Mouse (Mus musculus): ENCODE results near the gene Ctbp2. TPM values are rescaled to one million over a fixed set of nuclear protein-coding genes. Genes with fewer than 3 reads are reported as not detected.

Ctbp2 gene
- total and polyA plus RNA-seq, 3 experiments: 55.8 to 132 (median 84.5) TPM

- Histone ChIP-seq H3K36me3 (replicated peaks) (peaks cover 24% of the 10 kb centered on the region), H3K4me3 (ENCODE audit: low read depth, low read length) (no peak overlapping the region), H3K4me1 (ENCODE audit: insufficient read depth, low read depth, low read length) (no peaks in the 10 kb centered on the region), H3K9me3 (replicated peaks) (no peaks in the 10 kb centered on the region), H3K27me3 (ENCODE audit: insufficient read depth, low read length) (no peaks in the 10 kb centered on the region)
- DNase-seq (ENCODE audit: low spot score) (no peak), ATAC-seq (ENCODE audit: extremely low read depth, insufficient number of reproducible peaks, low FRiP score, poor library complexity, severe bottlenecking) (no peak)
- no peak for TF ChIP-seq POLR2AphosphoS5 (IDR thresholded peaks at IDR 0.05; ENCODE audit: insufficient replicate concordance, low read depth, low read length)
- TF ChIP-seq GATA2 (IDR thresholded peaks at IDR 0.05; ENCODE audit: borderline replicate concordance, low read depth, low read length): no peak
- TF ChIP-seq CTCF (IDR thresholded peaks at IDR 0.05; ENCODE audit: low read depth, low read length): no peak
- TF ChIP-seq TAL1 (conservative IDR thresholded peaks at IDR 0.05; ENCODE audit: low read depth, low read length): no peak
- TF ChIP-seq GATA1 (IDR thresholded peaks at IDR 0.05; ENCODE audit: borderline replicate concordance, low read length): no peak
Observed at GRCm38 (mm10) chr7:132965707-132966106, 158.4 kb downstream of the Ctbp2 start.

GRCm38 (mm10) chr7:132964395-132964794, 159.8 kb downstream of the Ctbp2 start:
- H3K9me3 ChIP-seq (replicated peaks): no peaks in the 10 kb centered on the region
- no peaks in the 10 kb centered on the region for H3K27me3 ChIP-seq (ENCODE audit: insufficient read depth, low read length)
- TF ChIP-seq CTCF (IDR thresholded peaks at IDR 0.05; ENCODE audit: low read depth, low read length) (no peak), TAL1 (conservative IDR thresholded peaks at IDR 0.05; ENCODE audit: low read depth, low read length) (no peak), GATA2 (IDR thresholded peaks at IDR 0.05; ENCODE audit: borderline replicate concordance, low read depth, low read length) (no peak), POLR2AphosphoS5 (IDR thresholded peaks at IDR 0.05; ENCODE audit: insufficient replicate concordance, low read depth, low read length) (no peak), GATA1 (IDR thresholded peaks at IDR 0.05; ENCODE audit: borderline replicate concordance, low read length) (no peak)
- no peaks in the 10 kb centered on the region for H3K4me1 ChIP-seq (ENCODE audit: insufficient read depth, low read depth, low read length)
- no peak overlapping the region for H3K4me3 ChIP-seq (ENCODE audit: low read depth, low read length)
- DNase-seq (ENCODE audit: low spot score) (no peak), ATAC-seq (ENCODE audit: extremely low read depth, insufficient number of reproducible peaks, low FRiP score, poor library complexity, severe bottlenecking) (no peak)
- peaks cover 21% of the 10 kb centered on the region for H3K36me3 ChIP-seq (replicated peaks)

- no peaks in the 10 kb centered on the region for H3K9me3 ChIP-seq (replicated peaks)
- H3K4me3 ChIP-seq (ENCODE audit: low read depth, low read length): no peak overlapping the region
- ATAC-seq (ENCODE audit: extremely low read depth, insufficient number of reproducible peaks, low FRiP score, poor library complexity, severe bottlenecking): no peak
- H3K4me1 ChIP-seq (ENCODE audit: insufficient read depth, low read depth, low read length): no peaks in the 10 kb centered on the region
- no peaks in the 10 kb centered on the region for H3K27me3 ChIP-seq (ENCODE audit: insufficient read depth, low read length)
- peaks cover 12% of the 10 kb centered on the region for H3K36me3 ChIP-seq (replicated peaks)
- DNase-seq (ENCODE audit: low spot score): no peak
- no peak for TF ChIP-seq POLR2AphosphoS5 (IDR thresholded peaks at IDR 0.05; ENCODE audit: insufficient replicate concordance, low read depth, low read length)
- no peak for TF ChIP-seq GATA2 (IDR thresholded peaks at IDR 0.05; ENCODE audit: borderline replicate concordance, low read depth, low read length)
- TF ChIP-seq TAL1 (conservative IDR thresholded peaks at IDR 0.05; ENCODE audit: low read depth, low read length): no peak
- TF ChIP-seq CTCF (IDR thresholded peaks at IDR 0.05; ENCODE audit: low read depth, low read length): no peak
- no peak for TF ChIP-seq GATA1 (IDR thresholded peaks at IDR 0.05; ENCODE audit: borderline replicate concordance, low read length)
Observed at GRCm38 (mm10) chr7:132950613-132951012, 173.5 kb downstream of the Ctbp2 start.

GRCm38 (mm10) chr7:132949968-132950367, 174.2 kb downstream of the Ctbp2 start:
- TF ChIP-seq POLR2AphosphoS5 (IDR thresholded peaks at IDR 0.05; ENCODE audit: insufficient replicate concordance, low read depth, low read length) (no peak), CTCF (IDR thresholded peaks at IDR 0.05; ENCODE audit: low read depth, low read length) (no peak), GATA1 (IDR thresholded peaks at IDR 0.05; ENCODE audit: borderline replicate concordance, low read length) (no peak), TAL1 (conservative IDR thresholded peaks at IDR 0.05; ENCODE audit: low read depth, low read length) (no peak), GATA2 (IDR thresholded peaks at IDR 0.05; ENCODE audit: borderline replicate concordance, low read depth, low read length) (no peak)
- no peak for ATAC-seq (ENCODE audit: extremely low read depth, insufficient number of reproducible peaks, low FRiP score, poor library complexity, severe bottlenecking)

GRCm38 (mm10) chr7:132940569-132940968, 183.6 kb downstream of the Ctbp2 start:
- DNase-seq (ENCODE audit: low spot score) (no peak), ATAC-seq (ENCODE audit: extremely low read depth, insufficient number of reproducible peaks, low FRiP score, poor library complexity, severe bottlenecking) (no peak)
- Histone ChIP-seq H3K4me1 (ENCODE audit: insufficient read depth, low read depth, low read length) (peaks cover 6% of the 10 kb centered on the region; the same call in 1 of the 2 replicates), H3K4me3 (ENCODE audit: low read depth, low read length) (no peak overlapping the region), H3K27me3 (ENCODE audit: insufficient read depth, low read length) (no peaks in the 10 kb centered on the region), H3K9me3 (replicated peaks) (no peaks in the 10 kb centered on the region), H3K36me3 (replicated peaks) (no peaks in the 10 kb centered on the region)
- TF ChIP-seq GATA1 (IDR thresholded peaks at IDR 0.05; ENCODE audit: borderline replicate concordance, low read length): no peak
- no peak for TF ChIP-seq GATA2 (IDR thresholded peaks at IDR 0.05; ENCODE audit: borderline replicate concordance, low read depth, low read length)
- TF ChIP-seq POLR2AphosphoS5 (IDR thresholded peaks at IDR 0.05; ENCODE audit: insufficient replicate concordance, low read depth, low read length): no peak
- TF ChIP-seq CTCF (IDR thresholded peaks at IDR 0.05; ENCODE audit: low read depth, low read length): no peak

More at GRCm38 (mm10) chr7:132949968-132950367, 174.2 kb downstream of the Ctbp2 start:
- H3K27me3 ChIP-seq (ENCODE audit: insufficient read depth, low read length): no peaks in the 10 kb centered on the region
- H3K4me1 ChIP-seq (ENCODE audit: insufficient read depth, low read depth, low read length): no peaks in the 10 kb centered on the region
- DNase-seq (ENCODE audit: low spot score): no peak
- no peak overlapping the region for H3K4me3 ChIP-seq (ENCODE audit: low read depth, low read length)
- H3K9me3 ChIP-seq (replicated peaks): no peaks in the 10 kb centered on the region
- H3K36me3 ChIP-seq (replicated peaks): peaks cover 12% of the 10 kb centered on the region

GRCm38 (mm10) chr7:132939118-132939517, 185.0 kb downstream of the Ctbp2 start:
- TF ChIP-seq GATA1 (IDR thresholded peaks at IDR 0.05; ENCODE audit: borderline replicate concordance, low read length): no peak
- no peak for TF ChIP-seq GATA2 (IDR thresholded peaks at IDR 0.05; ENCODE audit: borderline replicate concordance, low read depth, low read length)
- TF ChIP-seq TAL1 (conservative IDR thresholded peaks at IDR 0.05; ENCODE audit: low read depth, low read length): no peak
- TF ChIP-seq CTCF (IDR thresholded peaks at IDR 0.05; ENCODE audit: low read depth, low read length): no peak
- Histone ChIP-seq H3K4me1 (ENCODE audit: insufficient read depth, low read depth, low read length) (peaks cover 6% of the 10 kb centered on the region; the same call in 1 of the 2 replicates), H3K9me3 (replicated peaks) (no peaks in the 10 kb centered on the region), H3K36me3 (replicated peaks) (no peaks in the 10 kb centered on the region), H3K27me3 (ENCODE audit: insufficient read depth, low read length) (no peaks in the 10 kb centered on the region), H3K4me3 (ENCODE audit: low read depth, low read length) (no peak overlapping the region)
- no peak for ATAC-seq (ENCODE audit: extremely low read depth, insufficient number of reproducible peaks, low FRiP score, poor library complexity, severe bottlenecking)
- no peak for DNase-seq (ENCODE audit: low spot score)

Other genes starting within 250 kb of the Ctbp2 start
- gene Zranb1, start 193.2 kb downstream of the Ctbp2 start, total RNA-seq (2014; fragmentation: Nextera tagmentation): 32.4 and 39.2 TPM in 2 replicates
- 33.6 and 35.6 TPM in 2 replicates for gene Zranb1, start 193.2 kb downstream of the Ctbp2 start, total RNA-seq (2017)
- 1.9 and 3.0 TPM in 2 replicates for gene Zranb1, start 193.2 kb downstream of the Ctbp2 start, polyA plus RNA-seq (2012)
- not detected in 2 replicates for gene Fgfr2, start 1.0 kb downstream of the Ctbp2 start, total RNA-seq (2014; fragmentation: Nextera tagmentation)
- gene Fgfr2, start 1.0 kb downstream of the Ctbp2 start, total RNA-seq (2017): 0.06 and 0.22 TPM in 2 replicates
- gene Fgfr2, start 1.0 kb downstream of the Ctbp2 start, polyA plus RNA-seq (2012): not detected in 2 replicates

Data from G1E (cell line).